Mouse (Mus musculus) embryonic facial prominence, embryonic 11.5 days (tissue): Measurements from ENCODE around the gene Spred1. TPM values are rescaled to one million over a fixed set of nuclear protein-coding genes. Genes with fewer than 3 reads are reported as not detected.

Experiments used
- ATAC-seq: fragments of 200-750 bp; cut with Nextera tagmentation; replicated peaks from 2 replicates; pipeline ENCODE4 v1.8.0; 2017; ENCODE audit warnings: low read depth; ENCODE audit not compliant: insufficient number of reproducible peaks, low FRiP score, low TSS enrichment
- DNase-seq: peaks from one replicate; pipeline ENCODE4 v3.0.0-alpha.2; 2015; ENCODE audit warnings: low spot score
- H3K27ac ChIP-seq: fragments of 300-500 bp; sonication (generic); replicated peaks from 2 replicates; pipeline ENCODE4 v1.5.1; 2014; ENCODE audit warnings: mild to moderate bottlenecking, low read depth, low read length, control low read depth
- H3K27me3 ChIP-seq: fragments of 300-500 bp; sonication (generic); 2 replicates; pipeline ENCODE4 v1.6.1; 2014; ENCODE audit warnings: mild to moderate bottlenecking, low read length, moderate library complexity, mixed read lengths; ENCODE audit not compliant: control insufficient read depth, insufficient read depth
- H3K36me3 ChIP-seq: fragments of 300-500 bp; sonication (generic); replicated peaks from 2 replicates; pipeline ENCODE4 v1.6.1; 2014; ENCODE audit warnings: low read depth, mild to moderate bottlenecking, low read length, moderate library complexity, mixed read lengths; ENCODE audit not compliant: control insufficient read depth, insufficient read depth
- H3K4me1 ChIP-seq: fragments of 300-500 bp; sonication (generic); 2 replicates; pipeline ENCODE4 v1.6.1; 2014; ENCODE audit warnings: low read length, mixed read lengths; ENCODE audit not compliant: control insufficient read depth, insufficient read depth
- H3K4me2 ChIP-seq: fragments of 300-500 bp; sonication (generic); 2 replicates; pipeline ENCODE4 v1.6.1; 2014; ENCODE audit warnings: low read depth, mild to moderate bottlenecking, control low read depth, low read length, moderate library complexity
- H3K4me3 ChIP-seq: fragments of 300-500 bp; sonication (generic); 2 replicates; pipeline ENCODE4 v1.5.1; 2014; ENCODE audit warnings: low read depth, low read length, control low read depth
- H3K9ac ChIP-seq: fragments of 300-500 bp; sonication (generic); replicated peaks from 2 replicates; pipeline ENCODE4 v1.6.1; 2014; ENCODE audit warnings: mild to moderate bottlenecking, control low read depth, low read length
- H3K9me3 ChIP-seq: fragments of 300-500 bp; sonication (generic); replicated peaks from 2 replicates; pipeline ENCODE4 v1.6.1; 2016; ENCODE audit warnings: mild to moderate bottlenecking, low read length, inconsistent platforms, mixed read lengths; ENCODE audit not compliant: control insufficient read depth
- WGBS: fragments of 180-500 bp; shearing (Covaris S2); extraction: QIAGEN DNeasy Blood & Tissue Kit; methylation state at CpG from one replicate; pipeline ENCODE4 v1.1.7; 2014; 5-methylcytosine and 5-hydroxymethylcytosine counted together
- polyA plus RNA-seq: library from polyadenylated mRNA; unstranded; fragments of >200 nt; fragmentation: Nextera tagmentation; extraction: Ambion mirVana; gene quantifications from 2 replicates; pipeline ENCODE4 v1.2.1, GENCODE M21; 2014

The Spred1 gene
- polyA plus RNA-seq, 1 experiment from 2014 or later = 28.6 TPM

DNA sequence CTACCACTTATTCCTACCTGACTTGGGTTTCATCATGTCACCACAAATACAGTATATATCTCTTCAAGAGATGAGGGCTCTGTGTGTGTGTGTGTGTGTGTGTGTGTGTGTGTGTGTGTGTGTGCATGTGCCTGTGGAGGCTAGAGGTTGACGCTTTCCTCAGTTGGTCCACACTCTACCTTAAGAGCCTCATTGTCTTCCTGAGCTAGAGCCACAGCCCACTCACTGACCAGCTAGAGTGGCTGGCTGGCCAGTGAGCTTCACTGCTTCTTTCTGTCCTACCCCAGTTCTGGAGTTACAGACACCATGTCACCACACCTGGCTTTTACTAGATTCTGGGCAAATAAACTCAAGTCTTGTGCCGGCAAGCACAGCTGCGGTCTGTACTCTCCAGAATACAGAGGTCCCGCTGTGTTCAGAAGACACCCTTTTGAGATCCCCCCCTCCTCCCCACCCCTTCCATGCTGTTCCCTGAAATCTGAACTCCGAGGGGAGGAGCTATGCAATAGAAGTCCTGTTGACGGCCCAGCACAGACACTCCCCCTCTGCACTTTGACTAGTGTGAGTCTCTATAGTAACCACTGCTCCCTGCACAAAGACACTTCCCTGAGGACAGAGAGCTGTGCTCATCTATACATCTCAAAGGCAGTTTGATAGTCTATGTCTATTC, 89.4 kb downstream of the Spred1 start:
- no peak overlapping the region for H3K27ac ChIP-seq
- DNase-seq (peak; percentile 85), ATAC-seq (peak; percentile 99)
- WGBS = 4% methylated on average over 6 of the region's 6 CpGs
- no peak overlapping the region for H3K4me3 ChIP-seq
- no peaks in the 10 kb centered on the region for H3K36me3 ChIP-seq
- no peaks in the 10 kb centered on the region; the same call in 1 of the 2 replicates for H3K4me1 ChIP-seq
- H3K9me3 ChIP-seq = no peaks in the 10 kb centered on the region
- H3K27me3 ChIP-seq = no peaks in the 10 kb centered on the region
- no peak overlapping the region for H3K9ac ChIP-seq
- H3K4me2 ChIP-seq = peak overlapping the region; percentile 36

DNA sequence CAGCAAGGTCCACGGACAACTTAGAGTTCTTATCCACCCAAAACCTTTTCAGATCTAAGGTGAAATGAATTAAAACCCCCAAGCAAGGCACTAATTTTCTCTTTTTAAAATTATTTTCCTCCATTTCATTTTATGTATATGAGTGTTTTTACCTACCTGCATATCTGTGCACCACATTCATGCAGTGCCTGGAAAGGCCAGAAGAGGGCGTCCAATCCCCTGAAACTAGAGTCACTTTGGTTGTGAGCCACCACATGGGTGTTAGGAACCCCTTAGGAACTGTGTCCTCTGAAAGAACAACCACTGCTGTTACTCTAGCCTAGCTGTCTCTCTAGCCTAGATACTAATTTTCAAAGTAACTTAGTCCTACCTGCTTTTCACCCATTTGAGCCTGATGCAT, 95.0 kb downstream of the Spred1 start:
- no peak overlapping the region for H3K4me3 ChIP-seq
- no peaks in the 10 kb centered on the region for H3K27me3 ChIP-seq
- WGBS = 53% methylated on average over 2 of the region's 2 CpGs
- no peaks in the 10 kb centered on the region for H3K9me3 ChIP-seq
- DNase-seq (no peak), ATAC-seq (no peak)
- no peak overlapping the region for H3K9ac ChIP-seq
- H3K4me1 ChIP-seq = no peaks in the 10 kb centered on the region
- H3K36me3 ChIP-seq = no peaks in the 10 kb centered on the region
- H3K4me2 ChIP-seq = no peak overlapping the region
- H3K27ac ChIP-seq = no peak overlapping the region

GRCm38 (mm10) chr2:117217695-117218216, 96.6 kb downstream of the Spred1 start:
- Histone ChIP-seq H3K4me1 (no peaks in the 10 kb centered on the region), H3K9ac (no peak overlapping the region), H3K9me3 (no peaks in the 10 kb centered on the region), H3K27ac (no peak overlapping the region; the same call in 1 of the 2 replicates), H3K4me3 (no peak overlapping the region), H3K27me3 (no peaks in the 10 kb centered on the region), H3K36me3 (no peaks in the 10 kb centered on the region), H3K4me2 (no peak overlapping the region)
- DNase-seq (peak; percentile 61), ATAC-seq (peak; percentile 75)
- 16% methylated on average over 13 of the region's 15 CpGs for WGBS

DNA sequence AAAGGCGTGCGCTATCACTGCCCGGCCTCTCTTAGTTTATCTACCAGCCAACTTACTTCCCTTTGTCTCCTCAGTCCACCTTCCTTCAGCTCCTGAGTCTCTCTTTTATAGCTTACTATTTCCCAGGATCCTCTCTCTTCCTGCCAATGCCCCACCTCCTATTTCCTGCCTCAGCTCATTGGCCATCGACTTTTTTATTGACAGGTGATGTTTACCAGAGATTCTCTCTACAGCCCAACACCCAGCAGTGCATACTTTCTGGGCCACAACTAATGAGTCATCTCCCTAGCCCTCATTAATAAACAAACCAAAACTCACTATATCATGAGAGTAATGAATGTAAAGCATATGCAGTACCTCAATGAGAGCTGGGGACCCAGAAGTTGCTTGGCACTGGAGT, 98.4 kb downstream of the Spred1 start:
- Histone ChIP-seq H3K9ac (no peak overlapping the region), H3K4me3 (no peak overlapping the region), H3K27me3 (no peaks in the 10 kb centered on the region), H3K9me3 (no peaks in the 10 kb centered on the region), H3K27ac (no peak overlapping the region), H3K4me2 (no peak overlapping the region), H3K4me1 (no peaks in the 10 kb centered on the region), H3K36me3 (no peaks in the 10 kb centered on the region)
- ATAC-seq (no peak), DNase-seq (no peak)
- WGBS = 86% methylated on average over 4 of the region's 4 CpGs

- no peak for ATAC-seq
- no peaks in the 10 kb centered on the region for H3K4me1 ChIP-seq
- H3K27me3 ChIP-seq = no peaks in the 10 kb centered on the region
- no peak overlapping the region for H3K4me3 ChIP-seq
- H3K36me3 ChIP-seq = no peaks in the 10 kb centered on the region
- H3K9ac ChIP-seq = no peak overlapping the region
- H3K27ac ChIP-seq = no peak overlapping the region
- no peak overlapping the region for H3K4me2 ChIP-seq
- 77% methylated on average over 9 of the region's 9 CpGs for WGBS
- DNase-seq = no peak
- H3K9me3 ChIP-seq = no peaks in the 10 kb centered on the region
Measured at GRCm38 (mm10) chr2:117222651-117223050, 101.5 kb downstream of the Spred1 start.

DNA sequence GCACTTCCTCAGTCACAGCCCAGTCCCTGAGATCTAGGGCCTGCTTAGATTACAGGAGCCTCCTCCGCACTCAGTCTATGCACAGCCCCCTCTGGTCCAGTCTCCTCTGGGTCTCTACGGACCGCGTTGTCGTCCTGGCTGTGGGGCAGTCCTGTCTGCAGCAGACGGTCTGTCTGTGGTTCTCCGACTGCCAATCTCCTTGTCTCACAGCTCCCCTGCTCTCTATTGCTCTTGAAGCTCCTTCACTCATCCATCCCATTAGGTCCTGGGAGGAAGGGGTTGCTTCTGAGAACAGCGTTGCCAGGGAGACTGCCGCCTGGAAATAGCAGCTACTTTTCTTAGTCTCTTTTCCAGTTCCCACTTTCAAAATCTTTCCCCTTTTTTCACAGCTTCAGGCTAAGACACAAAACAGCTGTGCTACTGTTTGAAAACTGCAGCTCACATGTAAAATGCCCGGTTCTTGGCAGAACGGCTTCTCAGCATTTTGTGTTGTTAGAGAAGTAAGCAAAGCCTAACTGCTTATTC, 107.5 kb downstream of the Spred1 start:
- H3K27ac ChIP-seq = no peak overlapping the region
- WGBS = 56% methylated on average over 11 of the region's 11 CpGs
- no peak for ATAC-seq

DNA sequence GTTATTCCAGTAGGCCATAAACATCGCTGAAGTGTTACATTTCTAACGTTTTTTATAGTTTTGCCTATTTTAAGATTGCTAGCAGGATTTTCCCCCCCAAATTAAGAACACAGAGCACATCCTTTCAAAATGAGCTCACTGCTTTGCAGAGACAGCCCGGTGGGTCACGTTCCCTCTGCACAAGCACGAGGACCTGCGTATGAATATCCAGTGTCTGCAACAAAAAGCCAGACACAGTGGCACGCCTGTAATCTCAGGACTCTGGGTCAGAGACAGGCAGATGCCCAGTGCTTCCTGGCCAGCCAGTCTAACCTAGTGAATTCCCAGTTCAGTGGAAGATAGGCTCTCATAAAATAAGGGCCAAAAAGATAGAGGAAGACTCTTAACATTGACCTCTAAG, 109.1 kb downstream of the Spred1 start:
- H3K9ac ChIP-seq = no peak overlapping the region
- DNase-seq (no peak), ATAC-seq (no peak)
- no peaks in the 10 kb centered on the region for H3K36me3 ChIP-seq
- no peak overlapping the region for H3K4me2 ChIP-seq
- whole genome bisulfite sequencing = 81% methylated on average over 7 of the region's 7 CpGs
- H3K4me3 ChIP-seq = no peak overlapping the region
- H3K4me1 ChIP-seq = no peaks in the 10 kb centered on the region
- no peaks in the 10 kb centered on the region for H3K9me3 ChIP-seq
- no peaks in the 10 kb centered on the region for H3K27me3 ChIP-seq
- no peak overlapping the region for H3K27ac ChIP-seq

More for the DNA sequence above, 107.5 kb downstream of the Spred1 start:
- no peaks in the 10 kb centered on the region for H3K36me3 ChIP-seq
- H3K4me3 ChIP-seq = no peak overlapping the region
- H3K27me3 ChIP-seq = no peaks in the 10 kb centered on the region
- H3K4me2 ChIP-seq = no peak overlapping the region
- no peaks in the 10 kb centered on the region for H3K4me1 ChIP-seq
- no peaks in the 10 kb centered on the region for H3K9me3 ChIP-seq
- H3K9ac ChIP-seq = no peak overlapping the region
- DNase-seq = no peak

- no peaks in the 10 kb centered on the region for H3K27me3 ChIP-seq
- H3K9me3 ChIP-seq = no peaks in the 10 kb centered on the region
- no peaks in the 10 kb centered on the region for H3K36me3 ChIP-seq
- H3K9ac ChIP-seq = no peak overlapping the region
- WGBS = 6% methylated on average over 13 of the region's 13 CpGs
- DNase-seq (peak; percentile 90), ATAC-seq (peak; percentile 79)
- H3K27ac ChIP-seq = no peak overlapping the region
- H3K4me1 ChIP-seq = no peaks in the 10 kb centered on the region
- no peak overlapping the region for H3K4me3 ChIP-seq
- H3K4me2 ChIP-seq = no peak overlapping the region
Measured at GRCm38 (mm10) chr2:117231257-117231656, 110.1 kb downstream of the Spred1 start.
